Mouse (Mus musculus): Measurements from ENCODE around the gene Art1.

Gene Art1

GRCm38 (mm10) chr7:102108206-102108605 lies 6.7 kb downstream of the Art1 start:
- no peak for ATAC-seq (ENCODE audit: low TSS enrichment)

DNA sequence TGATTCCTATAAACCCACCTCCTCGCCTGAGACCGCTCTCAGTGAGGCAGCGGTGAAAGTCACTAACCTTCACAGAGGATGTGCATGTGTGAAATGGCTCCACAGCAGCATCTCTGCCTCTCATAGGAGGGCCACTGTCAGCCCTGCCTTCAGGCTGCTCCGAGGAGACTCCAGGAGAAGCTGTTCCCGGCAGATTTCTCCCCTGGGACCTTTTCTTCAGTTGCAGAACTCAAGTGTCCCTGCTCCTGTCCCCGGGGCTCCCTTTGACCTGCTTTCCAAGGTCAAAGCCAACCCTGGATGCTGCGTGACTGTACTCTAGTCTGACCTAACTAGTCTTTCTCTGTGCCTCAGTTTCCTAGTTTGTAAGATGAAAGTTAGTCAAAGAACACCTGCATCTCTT lies 7.6 kb downstream of the Art1 start, which contains the start of gene Art5:
Gene Art5 (minus strand): TSS at position 319 of the 400 bp plus-strand sequence.
- ATAC-seq (ENCODE audit: low TSS enrichment): no peak

DNA sequence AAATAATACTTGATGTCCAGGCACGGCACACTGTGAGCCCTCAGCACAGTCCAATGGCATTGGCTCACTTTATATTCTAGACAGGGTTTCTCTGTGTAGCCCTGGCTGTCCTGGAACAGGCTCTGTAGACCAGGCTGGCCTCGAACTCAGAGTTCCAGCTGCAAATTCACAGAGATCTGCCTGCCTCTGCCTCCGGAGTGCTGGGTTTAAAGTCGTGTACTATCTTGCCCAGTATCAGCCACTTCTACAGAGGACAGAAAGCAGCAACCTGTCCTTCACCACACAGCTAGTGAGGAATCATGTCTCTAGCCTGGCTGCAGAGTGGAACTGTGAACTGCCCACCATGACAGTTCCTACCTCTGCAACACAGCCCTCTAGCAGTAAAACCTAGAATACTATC lies 8.2 kb downstream of the Art1 start:
- no peak for ATAC-seq (ENCODE audit: low TSS enrichment)

DNA sequence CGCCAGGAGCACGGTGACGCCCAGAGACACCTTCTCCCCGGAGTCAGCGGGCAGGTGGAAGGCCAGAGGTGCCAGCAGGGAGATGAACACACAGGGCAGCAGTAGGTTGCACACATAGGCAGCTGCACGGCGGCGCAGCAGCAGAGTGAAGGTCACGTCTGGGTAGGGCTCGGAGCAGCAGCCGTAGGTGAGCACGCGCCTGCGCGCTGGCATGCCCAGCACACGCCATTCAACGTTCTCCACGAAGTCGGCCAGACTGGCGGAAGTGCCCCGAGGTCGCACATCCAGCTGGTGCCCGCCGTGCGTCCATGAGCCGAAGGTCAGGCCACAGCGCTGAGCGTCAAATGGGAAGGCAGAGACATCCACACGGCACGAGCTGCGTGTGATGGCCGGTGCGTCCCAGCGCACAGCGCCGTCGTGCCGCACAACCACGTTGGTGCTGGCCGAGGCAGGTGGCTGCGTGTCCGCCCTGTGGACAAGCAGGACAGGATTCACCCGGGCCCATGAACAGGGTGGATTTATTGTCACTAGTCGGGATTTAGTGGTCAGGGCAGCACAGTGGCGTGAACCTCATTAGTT lies 11.7 kb downstream of the Art1 start:
- ATAC-seq (ENCODE audit: low TSS enrichment): no peak

GRCm38 (mm10) chr7:102116579-102117331 lies 15.2 kb downstream of the Art1 start, which contains the start of gene Chrna10:
Chrna10 (minus strand) TSS chr7:102116828.
- ATAC-seq (ENCODE audit: low TSS enrichment): no peak

DNA sequence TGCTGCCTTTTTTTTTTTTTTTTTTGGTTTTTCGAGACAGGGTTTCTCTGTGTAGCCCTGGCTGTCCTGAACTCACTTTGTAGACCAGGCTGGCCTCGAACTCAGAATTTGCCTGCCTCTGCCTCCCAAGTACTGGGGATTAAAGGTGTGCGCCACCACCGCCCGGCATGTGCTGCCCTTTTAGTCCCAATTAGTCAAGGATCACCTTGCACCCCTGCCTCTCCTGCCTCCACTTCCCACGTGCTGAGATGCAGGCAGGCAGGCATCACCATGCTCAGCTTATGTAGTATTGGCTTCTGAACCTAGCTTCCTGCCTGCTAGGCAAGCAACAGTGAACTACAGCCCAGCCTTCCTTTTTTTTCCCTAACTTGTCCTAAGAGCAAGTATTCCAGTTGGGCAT lies 15.8 kb downstream of the Art1 start:
- ATAC-seq (ENCODE audit: low TSS enrichment): no peak

DNA sequence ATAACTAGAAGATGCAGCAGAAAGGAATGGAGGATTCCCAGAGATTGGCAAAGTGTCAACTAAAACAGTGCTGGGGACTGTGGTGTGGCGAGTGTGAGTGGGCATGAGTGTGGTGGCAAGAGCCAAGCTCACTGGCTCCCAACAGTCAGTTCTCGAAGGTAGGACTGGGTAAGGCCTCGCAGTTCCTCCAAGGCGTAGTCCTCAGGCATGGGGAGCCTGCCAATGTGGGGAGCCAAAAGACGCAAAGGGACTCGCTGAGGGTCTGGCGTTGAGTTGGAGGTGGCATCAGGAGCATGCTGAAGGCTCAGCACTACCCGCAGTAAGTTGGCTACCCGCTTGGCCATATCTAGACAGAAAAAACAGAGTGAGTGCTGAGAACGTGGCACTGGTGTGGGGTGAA lies 18.8 kb downstream of the Art1 start:
- no peak for ATAC-seq (ENCODE audit: low TSS enrichment)

- no peak for ATAC-seq (ENCODE audit: low TSS enrichment)
These were observed 30.9 kb downstream of the Art1 start for GRCm38 (mm10) chr7:102132395-102132794.

DNA sequence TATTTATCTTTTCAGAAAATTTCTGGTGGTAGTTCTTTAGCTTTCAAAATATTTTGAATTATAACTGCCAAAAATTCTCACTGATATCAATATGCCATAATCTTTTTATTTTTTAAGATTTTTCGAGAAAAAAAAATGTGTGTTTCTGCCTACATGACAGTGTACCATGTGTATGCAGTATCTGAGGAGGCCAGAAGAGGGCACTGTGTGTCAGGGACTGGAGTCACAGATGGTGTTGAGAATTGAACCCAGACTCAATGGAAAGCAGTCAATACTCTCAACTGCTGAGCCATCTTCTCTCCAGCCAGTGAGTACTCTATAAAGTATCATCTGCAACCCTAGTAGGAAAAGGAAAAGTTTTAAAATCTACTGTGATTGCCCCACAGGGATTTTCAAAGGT lies 35.9 kb downstream of the Art1 start:
- ATAC-seq (ENCODE audit: low TSS enrichment): no peak

- no peak for ATAC-seq (ENCODE audit: low TSS enrichment)
These were observed 36.4 kb downstream of the Art1 start for GRCm38 (mm10) chr7:102137898-102138297.

DNA sequence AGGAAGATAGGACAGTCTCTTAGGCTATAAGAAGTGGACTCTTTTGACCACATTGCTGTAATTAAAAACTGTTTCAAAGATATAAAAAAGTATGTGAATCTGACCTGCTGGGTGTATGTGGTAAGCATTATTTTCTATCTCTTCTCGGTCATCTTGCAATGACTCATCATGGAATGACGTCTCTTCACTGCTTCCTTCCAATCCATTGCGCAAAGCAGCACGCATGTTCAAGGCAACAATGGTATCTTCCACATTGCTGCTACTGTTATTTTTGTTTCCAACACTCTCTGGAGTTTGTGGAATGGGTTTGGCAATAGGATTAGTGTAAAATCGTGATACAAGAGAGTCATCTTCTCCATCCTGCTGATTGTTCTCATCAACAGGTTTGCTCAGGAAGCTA lies 52.1 kb downstream of the Art1 start:
- ATAC-seq (ENCODE audit: low TSS enrichment): no peak

Data from frontal cortex, adult (tissue).